Mouse (Mus musculus) thymus, adult 2 months (tissue): ENCODE results near the gene Lipf. TPM values are rescaled to one million over a fixed set of nuclear protein-coding genes. Genes with fewer than 3 reads are reported as not detected.

Experiments
- DNase-seq: peaks from one replicate; pipeline ENCODE4 v3.0.0; 2021
- H3K27ac ChIP-seq: fragments of 200-500 bp; 2 replicates; pipeline ENCODE4 v1.5.1; 2012; ENCODE audit warnings: low read length, control low read depth; ENCODE audit not compliant: control insufficient read depth, insufficient read depth
- H3K27me3 ChIP-seq: fragments of 200-500 bp; 2 replicates; pipeline ENCODE4 v1.6.1; 2012; ENCODE audit warnings: mild to moderate bottlenecking, low read length, moderate library complexity, mixed read lengths; ENCODE audit not compliant: control insufficient read depth, insufficient read depth
- H3K36me3 ChIP-seq: fragments of 200-500 bp; 2 replicates; pipeline ENCODE4 v1.6.1; 2012; ENCODE audit warnings: mild to moderate bottlenecking, low read length, moderate library complexity; ENCODE audit not compliant: control insufficient read depth, insufficient read depth
- H3K4me1 ChIP-seq: fragments of 200-500 bp; replicated peaks from 2 replicates; pipeline ENCODE4 v1.6.1; 2012; ENCODE audit warnings: low read length; ENCODE audit not compliant: control insufficient read depth, insufficient read depth
- H3K4me3 ChIP-seq: fragments of 200-500 bp; 2 replicates; pipeline ENCODE4 v1.5.1; 2012; ENCODE audit warnings: mild to moderate bottlenecking, low read length, control low read depth, moderate library complexity; ENCODE audit not compliant: control insufficient read depth, insufficient read depth
- CTCF ChIP-seq: fragments of 200-500 bp; IDR thresholded peaks from 2 replicates; pipeline ENCODE4 v1.5.1; 2012; ENCODE audit warnings: mild to moderate bottlenecking, control low read depth, low read length, moderate library complexity, borderline replicate concordance; ENCODE audit not compliant: control insufficient read depth, poor library complexity, insufficient read depth; ENCODE audit errors: extremely low read depth
- POLR2A ChIP-seq: fragments of 200-500 bp; IDR thresholded peaks from 2 replicates; pipeline ENCODE4 v1.6.1; 2012; ENCODE audit warnings: mild to moderate bottlenecking, low read length, control low read depth, moderate library complexity; ENCODE audit not compliant: control insufficient read depth, poor library complexity, insufficient read depth; ENCODE audit errors: extremely low read depth
- WGBS: fragments of 180-500 bp; shearing (Covaris S2); methylation state at CpG from one replicate; pipeline ENCODE4 v1.1.7; 2018; 5-methylcytosine and 5-hydroxymethylcytosine counted together
- polyA plus RNA-seq: library from polyadenylated mRNA; depleted of rRNA; stranded (reverse); fragments of >200 nt; gene quantifications from 2 replicates; pipeline ENCODE4 v1.2.3, GENCODE M21; 2012; rRNA removed

The Lipf gene
- 0.22 TPM in 1 of 2 replicates, not detected in the other for polyA plus RNA-seq

GRCm38 (mm10) chr19:33960887-33961286, at the start of gene Lipf:
TSS of gene Lipf (plus strand) at chr19:33961187.
- H3K27ac ChIP-seq: no peak within 1 kb of the TSS
- TF ChIP-seq POLR2A: no peak
- no peak for TF ChIP-seq CTCF
- no peak within 1 kb of the TSS for H3K4me3 ChIP-seq
- no peaks in the 10 kb centered on the region for H3K27me3 ChIP-seq
- H3K36me3 ChIP-seq: no peaks in the 10 kb centered on the region
- no peak for DNase-seq
- no peaks in the 10 kb centered on the region for H3K4me1 ChIP-seq

GRCm38 (mm10) chr19:33924099-33924498, 36.9 kb upstream of the Lipf start:
- Histone ChIP-seq H3K27ac (no peak overlapping the region), H3K4me1 (no peaks in the 10 kb centered on the region), H3K36me3 (no peaks in the 10 kb centered on the region), H3K4me3 (no peak overlapping the region), H3K27me3 (no peaks in the 10 kb centered on the region)
- no peak for TF ChIP-seq POLR2A
- no peak for TF ChIP-seq CTCF
- no peak for DNase-seq

GRCm38 (mm10) chr19:33979007-33979406, 18.0 kb downstream of the Lipf start:
- peak; percentile 5 for DNase-seq
- TF ChIP-seq POLR2A (no peak), CTCF (no peak)
- WGBS: 38% methylated on average over 3 of the region's 3 CpGs
- H3K4me1 ChIP-seq: no peaks in the 10 kb centered on the region
- H3K27me3 ChIP-seq: no peaks in the 10 kb centered on the region
- no peak overlapping the region for H3K27ac ChIP-seq
- H3K4me3 ChIP-seq: no peak overlapping the region
- no peaks in the 10 kb centered on the region for H3K36me3 ChIP-seq

- TF ChIP-seq POLR2A: no peak
- no peak for TF ChIP-seq CTCF
- H3K36me3 ChIP-seq: no peaks in the 10 kb centered on the region
- no peak overlapping the region for H3K27ac ChIP-seq
- H3K27me3 ChIP-seq: no peaks in the 10 kb centered on the region
- no peaks in the 10 kb centered on the region for H3K4me1 ChIP-seq
- WGBS: 81% methylated on average over 3 of the region's 3 CpGs
- no peak overlapping the region for H3K4me3 ChIP-seq
- no peak for DNase-seq
Measured at GRCm38 (mm10) chr19:33983043-33983442, 22.1 kb downstream of the Lipf start.

GRCm38 (mm10) chr19:34008002-34008401, 47.0 kb downstream of the Lipf start, which contains the start of gene Lipk:
TSS of gene Lipk (plus strand) at chr19:34008290.
- no peaks in the 10 kb centered on the region for H3K27me3 ChIP-seq
- H3K4me1 ChIP-seq: no peaks in the 10 kb centered on the region
- TF ChIP-seq POLR2A (no peak), CTCF (no peak)
- 90% methylated on average over 6 of the region's 6 CpGs for WGBS
- no peak for DNase-seq
- H3K27ac ChIP-seq: no peak within 1 kb of the TSS
- no peak within 1 kb of the TSS for H3K4me3 ChIP-seq
- no peaks in the 10 kb centered on the region for H3K36me3 ChIP-seq

GRCm38 (mm10) chr19:34021440-34022172, 60.6 kb downstream of the Lipf start:
- Histone ChIP-seq H3K4me3 (no peak overlapping the region), H3K27me3 (no peaks in the 10 kb centered on the region), H3K36me3 (no peaks in the 10 kb centered on the region), H3K4me1 (no peaks in the 10 kb centered on the region), H3K27ac (no peak overlapping the region)
- DNase-seq: no peak
- WGBS: 29% methylated on average over 11 of the region's 11 CpGs
- TF ChIP-seq CTCF: no peak
- TF ChIP-seq POLR2A: no peak

GRCm38 (mm10) chr19:34022759-34023158, 61.8 kb downstream of the Lipf start:
- H3K27me3 ChIP-seq: no peaks in the 10 kb centered on the region
- no peaks in the 10 kb centered on the region for H3K4me1 ChIP-seq
- WGBS: 36% methylated on average over 3 of the region's 3 CpGs
- no peak for DNase-seq
- no peak overlapping the region for H3K4me3 ChIP-seq
- TF ChIP-seq CTCF (no peak), POLR2A (no peak)
- no peak overlapping the region for H3K27ac ChIP-seq
- no peaks in the 10 kb centered on the region for H3K36me3 ChIP-seq

Other genes starting within 250 kb of the Lipf start
- gene Lipo2, start 209.8 kb upstream of the Lipf start, polyA plus RNA-seq: not detected in 2 replicates
- 4.1 TPM in 2 replicates for gene Lipo3, start 199.2 kb upstream of the Lipf start, polyA plus RNA-seq
- gene Lipo1, start 173.7 kb upstream of the Lipf start, polyA plus RNA-seq: not detected in 2 replicates
- 0.11 and 0.22 TPM in 2 replicates for gene Lipk, start 47.1 kb downstream of the Lipf start, polyA plus RNA-seq
- gene Lipn, start 106.2 kb downstream of the Lipf start, polyA plus RNA-seq: not detected in 2 replicates
- gene Lipm, start 139.7 kb downstream of the Lipf start, polyA plus RNA-seq: 0.23 and 0.32 TPM in 2 replicates
- gene Ankrd22, start 204.9 kb downstream of the Lipf start, polyA plus RNA-seq: 0.62 and 0.73 TPM in 2 replicates
- gene Stambpl1, start 231.0 kb downstream of the Lipf start, polyA plus RNA-seq: 33.0 and 34.0 TPM in 2 replicates